Mouse (Mus musculus): ENCODE measurements at regions not wholly inside any gene's neighbourhood (a gene's known extent, or its start where the extent isn't known, plus 50 kb on each side); places are given as distances from the start of the nearest gene placed in this dataset.

- TF ChIP-seq GATA1 (IDR thresholded peaks at IDR 0.05; ENCODE audit: borderline replicate concordance, low read length) (no peak), FLI1 (IDR thresholded peaks at IDR 0.05; ENCODE audit: low read length) (no peak)
Measured at GRCm38 (mm10) chr3:52200106-52200505, 68.0 kb upstream of the Foxo1 start.
